Mouse (Mus musculus): ENCODE measurements at regions not wholly inside any gene's neighbourhood (a gene's known extent, or its start where the extent isn't known, plus 50 kb on each side); places are given as distances from the start of the nearest gene placed in this dataset.

DNA sequence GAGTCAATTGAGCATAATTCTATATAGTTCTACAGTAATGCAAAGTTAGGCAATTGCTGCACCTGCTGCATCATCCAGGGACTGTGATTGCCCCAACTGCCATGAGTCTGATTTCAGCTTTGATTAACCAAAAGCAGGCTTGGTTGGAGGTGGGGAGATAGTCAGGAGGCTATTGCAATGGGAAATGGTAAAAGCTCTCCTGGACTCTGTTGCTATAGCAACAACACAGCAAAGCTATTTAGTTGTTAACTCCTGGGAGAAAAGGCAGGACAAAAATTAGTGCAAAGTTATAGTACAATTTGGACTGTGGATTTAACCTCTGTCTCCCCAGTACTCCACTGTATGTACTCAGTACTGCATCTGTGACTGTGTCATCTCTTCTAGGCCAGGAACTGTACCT is 51.7 kb upstream of the Rasgrf1 start:
- no peak for DNase-seq (ENCODE audit: low spot score)

DNA sequence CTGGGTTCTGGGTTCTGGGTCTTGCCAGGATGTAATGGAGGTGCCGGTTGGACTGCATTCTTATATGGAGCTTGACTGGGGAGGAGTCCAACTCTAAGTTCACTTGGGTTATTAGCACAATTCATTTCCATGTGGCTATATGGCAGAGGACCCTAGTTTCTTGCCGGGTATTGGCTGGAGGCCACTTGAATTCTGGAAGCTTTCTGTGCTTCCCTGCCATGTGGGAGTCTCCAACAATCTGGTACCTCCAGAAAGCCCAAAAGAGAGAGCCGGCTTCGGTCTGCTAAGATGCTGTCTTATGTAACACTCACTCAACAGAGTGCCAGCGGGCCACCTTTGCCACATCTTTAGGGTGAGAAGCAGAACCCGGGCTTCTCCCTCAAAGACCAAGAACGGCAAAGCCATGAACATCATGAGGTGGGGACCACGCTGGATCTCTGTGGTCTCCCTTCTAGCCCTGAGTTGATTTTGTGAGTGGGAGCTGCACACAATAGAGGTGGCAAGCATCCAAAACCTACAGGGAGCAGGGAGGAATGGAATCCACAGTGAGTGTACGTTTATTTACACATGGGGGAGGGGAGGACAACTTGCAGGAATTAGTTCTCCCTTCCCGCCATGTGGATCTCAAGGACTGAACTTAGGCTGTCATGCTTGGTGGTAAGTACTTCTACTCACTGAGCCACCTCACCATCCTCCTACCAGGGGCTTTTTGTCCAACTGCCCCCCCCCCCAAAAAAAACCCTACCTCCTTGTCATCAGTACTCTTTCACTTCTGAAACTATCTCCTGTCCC is 59.0 kb upstream of the Rasgrf1 start:
- no peak for DNase-seq (ENCODE audit: low spot score)

DNA sequence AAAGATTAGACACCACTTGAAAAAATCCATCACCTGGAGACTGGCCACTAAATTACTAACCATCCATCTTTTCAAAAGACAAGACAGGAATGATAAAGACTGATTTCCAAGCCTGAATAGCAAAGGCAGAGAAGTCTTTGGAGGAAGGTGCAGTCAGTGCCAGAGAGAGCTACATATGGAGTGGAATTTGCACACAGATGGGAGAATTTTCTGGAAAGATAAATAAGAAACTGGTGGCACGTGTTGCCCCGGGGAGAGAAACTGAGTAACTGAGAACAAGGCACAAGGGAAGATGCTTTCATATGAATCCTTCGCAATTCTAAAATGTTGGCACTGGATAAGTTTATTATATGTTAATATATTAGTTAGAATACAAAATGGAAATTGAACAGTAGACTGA is 59.8 kb upstream of the Rasgrf1 start:
- DNase-seq (ENCODE audit: low spot score) = no peak

DNA sequence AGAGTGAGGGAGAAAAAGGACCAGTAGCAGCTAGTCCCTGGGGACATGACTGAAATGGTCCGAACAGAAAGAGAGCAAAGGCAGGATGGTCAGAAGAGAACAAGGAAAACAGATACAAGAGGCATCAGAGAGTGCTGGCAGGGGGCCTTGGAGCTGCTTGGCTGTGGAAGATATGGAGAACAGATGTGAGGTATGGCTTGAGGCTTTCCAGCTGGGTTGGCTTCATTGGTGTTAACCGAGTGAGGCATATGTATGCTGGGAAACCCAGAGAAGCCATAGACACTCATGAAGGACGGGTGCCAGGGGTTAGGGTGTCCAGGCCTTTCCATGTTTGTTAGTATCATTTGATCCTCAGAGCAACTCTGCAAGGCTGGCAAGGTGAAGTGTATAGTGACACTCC is 61.1 kb upstream of the Rasgrf1 start:
- DNase-seq (ENCODE audit: low spot score) = no peak

DNA sequence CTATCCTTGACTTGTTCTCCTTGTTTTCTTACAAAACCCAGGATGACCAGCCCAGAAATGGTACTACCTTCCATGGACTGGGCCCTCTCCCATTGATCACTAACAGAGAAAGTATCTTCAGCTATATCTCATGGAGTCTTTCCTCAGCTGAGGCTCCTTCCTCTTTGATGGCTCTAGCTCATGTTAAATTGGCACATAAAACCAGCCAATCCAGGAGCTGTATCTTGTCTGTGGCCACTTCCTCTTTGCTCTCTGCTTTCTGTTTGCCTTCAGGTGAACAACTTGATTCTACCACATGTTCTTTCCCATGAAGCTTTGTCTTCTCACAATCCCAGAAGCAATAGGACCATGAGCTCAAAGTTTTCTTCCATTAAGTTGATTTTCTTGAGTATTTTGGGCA is 62.7 kb upstream of the Rasgrf1 start:
- no peak for DNase-seq (ENCODE audit: low spot score)

DNA sequence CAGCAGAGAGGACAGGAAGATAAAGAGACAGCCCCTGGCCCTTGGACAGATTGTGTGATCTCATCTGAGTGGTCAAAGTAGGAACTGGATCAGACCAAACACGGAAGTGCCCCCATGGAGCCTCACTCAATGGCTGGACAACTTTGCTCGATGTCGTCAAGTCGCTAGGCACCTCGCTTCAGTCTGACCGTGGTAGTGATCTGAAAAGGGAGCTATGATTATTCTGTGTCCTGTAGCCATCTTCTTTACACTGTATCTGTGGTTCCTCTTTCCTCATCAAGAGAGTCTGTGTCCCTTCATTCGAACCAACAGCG is 67.0 kb upstream of the Rasgrf1 start:
- no peak for DNase-seq (ENCODE audit: low spot score)

DNA sequence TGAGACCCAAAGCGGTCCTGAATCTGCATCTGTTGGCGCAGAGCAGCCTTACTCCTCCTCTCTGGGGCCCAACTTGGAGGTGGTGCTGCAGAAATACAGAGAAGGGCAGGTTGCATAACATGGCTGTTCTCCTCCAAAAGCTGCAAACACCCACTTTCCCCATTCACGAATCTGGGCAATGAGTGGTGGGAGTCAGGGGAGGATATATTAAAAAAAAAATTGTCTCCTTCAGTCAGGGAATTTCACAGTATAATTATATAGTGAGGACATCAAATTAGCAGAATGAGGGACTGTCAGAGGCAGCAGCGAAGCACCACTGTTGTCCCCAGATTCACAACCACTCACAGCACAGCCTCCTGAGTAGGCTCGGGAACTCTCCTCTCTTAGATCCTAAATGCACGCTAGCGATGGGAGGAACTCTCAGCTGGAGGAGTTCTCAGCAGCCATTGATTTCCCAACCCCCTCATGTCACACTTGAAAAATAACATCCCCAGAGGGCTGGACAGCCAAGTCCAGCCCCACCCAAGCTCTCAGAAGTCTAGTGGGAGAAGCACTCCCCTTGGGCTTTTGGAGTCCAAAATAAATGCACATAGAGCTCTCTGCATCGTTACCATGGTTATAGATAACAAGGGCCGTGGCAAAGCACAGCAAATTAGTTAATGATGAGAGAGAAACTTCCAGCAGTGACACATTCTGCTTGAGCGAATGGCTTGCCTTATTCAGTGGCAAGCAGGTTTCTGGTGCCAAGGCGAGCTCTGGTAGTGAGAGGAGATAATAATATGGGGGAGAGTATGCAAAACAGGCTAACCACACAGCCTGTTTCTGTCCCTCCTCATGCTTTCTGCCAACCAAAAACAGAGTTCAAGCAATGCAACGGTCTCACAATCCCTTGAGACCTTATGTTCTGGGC is 67.6 kb upstream of the Rasgrf1 start:
- no peak for DNase-seq (ENCODE audit: low spot score)

DNA sequence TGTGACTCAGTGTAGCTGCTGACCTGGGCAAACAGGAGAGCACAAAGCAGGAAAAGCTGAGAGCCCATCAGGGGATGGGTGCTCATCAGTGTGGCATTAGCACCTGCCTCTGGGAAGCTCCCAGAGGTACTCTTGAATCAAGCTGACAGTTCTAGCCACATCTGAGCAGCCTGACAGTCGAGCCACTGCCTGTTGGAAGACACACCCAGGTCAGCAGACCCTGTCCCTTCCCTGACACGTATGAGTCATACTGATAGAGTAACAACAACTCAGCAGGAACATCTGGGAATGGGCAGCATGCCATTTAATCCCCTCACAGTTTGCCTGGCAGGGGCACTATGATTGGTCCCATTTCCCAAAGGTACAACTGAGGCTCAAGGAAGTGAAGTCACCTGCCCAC is 68.3 kb upstream of the Rasgrf1 start:
- DNase-seq (ENCODE audit: low spot score) = no peak

DNA sequence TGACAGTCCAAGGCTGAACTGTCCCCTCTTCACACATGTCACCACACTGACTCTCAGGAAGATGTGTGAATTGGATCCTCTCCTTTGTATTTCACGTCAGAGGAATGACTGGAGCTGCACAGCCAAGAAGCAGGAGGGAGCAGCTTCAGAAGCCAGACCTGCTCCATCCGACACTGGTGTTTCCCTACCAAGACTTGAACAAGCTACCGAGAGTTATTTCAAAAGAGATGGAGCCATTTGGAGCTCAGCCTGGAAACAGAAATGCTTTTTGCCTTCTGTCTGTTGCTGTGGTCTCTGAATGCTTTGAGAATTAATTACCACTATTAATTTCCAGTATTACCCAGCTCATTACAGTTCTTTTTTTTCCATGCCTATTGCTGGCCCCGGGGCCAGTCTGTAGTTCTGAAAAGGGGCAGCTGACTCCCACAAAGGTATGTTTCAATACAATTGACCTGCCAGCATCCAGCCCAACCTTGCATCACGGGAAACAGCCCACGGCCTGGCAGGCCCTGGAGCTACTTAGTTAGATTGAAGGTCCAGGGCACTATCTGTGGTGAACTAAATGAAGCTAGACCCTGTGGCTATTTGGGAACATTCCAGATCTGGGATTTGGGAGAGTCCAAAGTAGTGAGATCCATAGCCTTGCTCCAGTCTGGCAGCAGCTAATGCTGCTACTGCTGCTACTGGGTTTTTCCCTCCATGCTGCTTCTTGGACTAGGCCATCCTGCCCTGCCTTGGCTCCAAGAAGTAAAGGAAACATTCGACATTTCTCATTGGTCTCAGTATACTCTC is 73.1 kb upstream of the Rasgrf1 start:
- DNase-seq (ENCODE audit: low spot score) = no peak

DNA sequence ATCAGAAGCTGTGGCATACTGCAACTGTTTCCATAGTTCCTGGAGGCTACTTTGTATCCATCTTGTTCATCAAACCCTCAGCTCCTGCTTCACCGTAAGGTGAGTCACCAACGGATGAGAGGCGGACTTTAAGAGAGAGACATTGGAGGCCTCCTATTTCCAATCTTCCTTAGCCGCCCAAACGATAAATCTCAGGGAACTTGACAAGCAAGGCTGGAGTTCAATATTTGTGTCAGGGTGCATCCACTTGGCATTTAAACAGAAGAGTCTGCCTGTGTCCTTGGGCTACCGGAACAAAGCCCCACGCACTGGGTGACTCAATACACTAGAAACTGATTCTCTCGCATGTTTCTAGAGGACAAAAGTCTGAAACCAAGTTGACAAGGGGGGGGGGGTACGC is 76.1 kb upstream of the Rasgrf1 start:
- DNase-seq (ENCODE audit: low spot score) = no peak

DNA sequence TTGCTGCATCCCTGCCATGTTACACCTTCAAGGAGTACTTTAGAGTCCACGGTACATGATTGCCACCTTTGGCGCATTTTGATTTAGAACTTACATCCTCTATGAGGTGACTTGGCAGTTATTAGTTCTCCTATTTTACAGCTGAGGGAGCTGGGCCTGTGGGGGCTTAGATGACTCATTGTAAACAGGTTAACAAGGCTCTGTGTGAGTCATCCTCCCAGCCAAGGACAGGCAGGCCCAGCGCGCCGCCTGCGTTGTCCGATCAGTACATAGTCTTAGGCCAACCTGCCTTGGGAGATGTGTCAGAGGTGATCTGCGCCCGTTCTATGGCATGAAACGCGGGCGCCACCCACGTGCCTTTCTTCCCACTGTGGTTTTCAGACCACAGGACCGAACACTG is 77.9 kb upstream of the Rasgrf1 start:
- peak; percentile 7 for DNase-seq (ENCODE audit: low spot score)

DNA sequence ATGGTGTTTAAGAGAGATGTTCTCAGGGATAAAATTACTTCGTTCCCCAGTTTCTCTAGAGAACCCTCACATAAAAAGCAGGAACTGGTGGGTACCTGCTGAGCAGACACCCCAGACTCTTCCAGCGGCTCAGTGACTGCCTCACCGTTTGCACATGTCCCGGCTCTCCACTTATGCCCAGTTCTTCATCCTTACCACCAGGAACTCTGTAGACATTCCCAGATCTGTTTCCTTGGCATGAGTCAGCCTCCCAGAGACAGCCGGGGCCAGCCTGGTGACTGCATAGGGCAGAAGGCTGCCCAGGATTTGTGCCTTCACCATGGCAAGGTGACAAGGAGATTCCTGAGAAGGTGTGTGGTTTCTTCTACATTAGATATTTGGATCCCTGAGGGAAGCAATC is 81.6 kb upstream of the Rasgrf1 start:
- DNase-seq (ENCODE audit: low spot score) = no peak

DNA sequence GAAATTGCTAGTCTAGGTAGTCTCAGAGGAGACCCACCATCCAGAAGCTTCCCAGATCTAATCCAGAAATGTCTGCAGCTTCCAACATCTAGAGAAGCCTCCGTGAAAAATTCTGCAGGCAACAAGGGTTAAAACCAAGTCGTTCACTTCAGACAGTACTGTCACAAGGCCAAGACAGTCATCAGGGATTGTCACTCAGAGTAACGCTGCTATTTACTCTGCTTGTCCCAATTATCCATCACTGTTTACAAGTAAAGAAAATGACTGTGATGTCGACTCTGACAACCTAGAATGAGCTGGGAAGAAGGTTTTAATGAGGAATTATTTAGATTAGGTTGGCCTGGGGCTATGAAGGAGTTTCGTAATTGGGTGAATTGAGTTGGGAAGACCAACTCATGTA is 82.1 kb upstream of the Rasgrf1 start:
- DNase-seq (ENCODE audit: low spot score) = no peak

DNA sequence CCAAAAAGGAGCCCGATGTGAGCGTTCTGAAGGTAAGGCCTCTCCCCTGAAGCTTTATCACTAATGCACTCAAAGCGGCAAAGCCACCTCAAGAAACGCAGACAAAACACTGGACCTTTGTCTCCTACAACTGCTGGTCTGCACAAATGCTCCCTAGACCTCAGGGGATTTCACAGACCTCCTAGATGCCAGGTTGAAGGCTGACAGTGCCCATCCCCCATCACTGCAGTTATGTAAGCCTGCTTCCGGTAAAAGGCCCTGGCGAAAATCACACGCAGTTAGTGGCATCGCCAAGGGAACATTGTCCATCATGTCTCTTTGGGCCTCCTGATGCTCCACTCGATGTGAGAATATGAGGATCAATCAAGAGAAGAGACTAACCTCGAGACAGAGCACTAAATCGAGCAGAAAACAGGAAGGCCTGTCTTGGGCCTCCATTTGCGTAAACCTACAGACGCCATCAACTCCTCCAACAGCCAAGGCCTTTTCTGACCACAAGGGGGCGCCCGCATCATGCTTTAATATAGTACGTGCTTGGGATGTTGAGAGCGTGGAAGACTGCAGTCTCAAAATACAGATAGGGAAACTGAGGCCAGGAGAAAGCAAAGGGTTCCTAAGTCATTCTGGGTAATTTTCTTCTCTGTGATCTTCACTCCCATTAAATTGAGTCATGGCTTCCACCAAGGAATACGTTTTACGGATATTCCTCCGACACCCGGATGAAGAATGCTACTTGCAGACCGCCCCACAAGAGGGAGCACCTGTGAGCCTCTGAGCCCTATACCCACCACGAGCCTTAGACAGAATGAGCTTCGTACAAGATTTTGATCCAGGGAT is 82.8 kb upstream of the Rasgrf1 start:
- DNase-seq (ENCODE audit: low spot score) = peak; percentile 79

DNA sequence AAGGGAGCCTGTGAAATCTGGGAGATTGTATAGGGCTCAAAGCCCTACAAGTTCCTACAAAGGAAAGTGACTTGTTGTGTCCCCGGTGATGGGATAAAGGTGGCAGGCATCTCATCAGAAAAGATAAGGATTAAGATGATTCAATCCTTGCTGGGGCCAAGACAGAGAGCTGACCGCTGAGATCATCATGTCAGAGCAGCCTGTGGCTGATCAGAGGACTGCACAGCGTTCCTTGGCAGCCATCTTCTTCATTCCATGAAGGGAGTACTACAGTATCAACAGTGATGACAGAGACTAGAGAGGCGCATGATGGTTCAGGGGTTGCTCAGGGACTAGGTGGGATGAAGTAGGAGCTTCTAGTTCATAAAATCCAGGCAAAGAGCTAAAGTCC is 83.6 kb upstream of the Ankrd34c start:
- no peak for DNase-seq (ENCODE audit: low spot score)

DNA sequence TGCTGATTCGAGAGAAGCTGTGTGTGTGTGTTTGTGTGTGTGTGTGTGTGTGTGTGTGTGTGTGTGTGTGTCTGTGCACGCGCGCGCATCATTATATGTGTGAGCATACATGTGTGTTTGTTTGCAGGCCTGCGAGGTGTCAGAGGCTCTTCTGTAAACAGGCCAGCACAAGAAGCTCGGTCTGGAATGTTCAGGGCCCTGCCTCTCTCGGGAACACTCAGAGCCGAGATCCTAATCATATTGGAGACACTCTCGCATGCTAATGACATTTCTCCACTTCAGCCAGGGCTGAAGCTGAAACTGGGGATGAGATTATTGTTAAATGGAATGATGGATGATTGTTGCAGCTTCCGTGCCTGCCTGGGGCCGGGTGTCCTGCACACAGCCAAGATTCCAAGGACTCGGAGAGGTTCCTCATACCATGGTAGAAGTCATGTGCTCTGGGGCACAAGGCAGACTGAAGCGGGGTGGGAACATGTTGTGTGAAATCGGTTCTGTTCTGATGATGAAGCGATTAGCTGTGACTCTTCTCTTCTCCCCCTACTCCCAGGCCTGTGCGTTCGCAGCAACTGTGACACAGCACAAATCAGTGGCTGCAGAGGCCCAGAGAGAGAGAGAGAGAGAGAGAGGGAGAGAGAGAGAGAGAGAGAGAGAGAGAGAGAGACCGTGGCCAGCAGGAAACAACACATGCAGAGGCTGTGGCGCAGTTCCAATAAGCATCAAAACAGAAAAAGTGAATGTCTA is 83.0 kb upstream of the Ankrd34c start:
- DNase-seq (ENCODE audit: low spot score) = no peak

DNA sequence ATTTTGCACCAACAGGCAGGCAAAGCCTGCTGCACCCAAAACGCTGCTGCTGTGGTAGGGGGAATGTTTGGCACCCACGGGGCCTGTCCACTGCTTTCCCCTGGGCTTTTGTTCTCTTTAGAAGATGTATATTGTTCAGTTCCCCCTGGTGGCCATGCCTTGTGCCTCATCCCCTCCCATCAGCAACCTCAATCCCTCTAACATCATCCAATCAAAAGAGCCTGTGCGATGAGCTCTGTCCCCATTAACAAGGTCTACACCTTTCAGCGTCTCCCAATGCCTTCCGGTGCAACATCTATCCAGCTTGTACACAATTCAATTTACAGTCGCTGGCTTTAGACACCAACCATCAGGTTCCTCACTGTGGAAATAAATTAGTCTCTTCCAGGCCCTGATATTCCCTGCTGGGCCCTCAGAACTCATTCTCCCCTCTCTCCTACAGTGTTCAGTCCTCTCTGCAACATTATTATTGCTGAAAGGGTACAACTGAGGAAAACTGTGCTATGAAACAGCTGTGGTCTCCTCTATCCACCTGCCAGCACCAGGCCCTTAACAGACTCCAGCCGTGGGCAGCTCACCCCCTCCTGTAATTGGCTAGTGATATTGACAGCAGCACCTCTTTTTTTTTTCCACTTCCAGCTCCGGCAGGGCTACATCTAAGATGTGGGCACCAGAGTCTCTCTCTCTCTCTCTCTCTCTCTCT is 75.5 kb upstream of the Ankrd34c start:
- no peak for DNase-seq (ENCODE audit: low spot score)

DNA sequence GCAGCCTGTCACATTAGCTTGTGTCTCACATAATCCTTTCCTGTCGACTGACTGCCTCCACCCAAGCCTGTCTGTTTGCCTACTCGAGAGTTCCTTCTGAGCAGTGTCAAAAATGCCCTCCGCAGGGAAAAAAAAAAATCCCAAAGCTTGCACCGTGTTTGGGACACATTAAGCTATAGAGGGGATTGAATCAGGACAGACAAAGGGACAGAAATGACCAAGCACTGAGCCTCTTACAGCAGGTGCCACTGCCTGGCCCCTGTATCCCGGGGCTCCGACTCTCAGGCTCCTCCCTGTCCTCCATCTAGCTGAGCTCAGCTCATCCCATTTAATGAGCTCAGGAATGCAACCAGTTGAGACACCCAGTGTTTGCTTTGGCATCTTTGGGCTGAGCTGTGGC is 69.1 kb upstream of the Ankrd34c start:
- no peak for DNase-seq (ENCODE audit: low spot score)

DNA sequence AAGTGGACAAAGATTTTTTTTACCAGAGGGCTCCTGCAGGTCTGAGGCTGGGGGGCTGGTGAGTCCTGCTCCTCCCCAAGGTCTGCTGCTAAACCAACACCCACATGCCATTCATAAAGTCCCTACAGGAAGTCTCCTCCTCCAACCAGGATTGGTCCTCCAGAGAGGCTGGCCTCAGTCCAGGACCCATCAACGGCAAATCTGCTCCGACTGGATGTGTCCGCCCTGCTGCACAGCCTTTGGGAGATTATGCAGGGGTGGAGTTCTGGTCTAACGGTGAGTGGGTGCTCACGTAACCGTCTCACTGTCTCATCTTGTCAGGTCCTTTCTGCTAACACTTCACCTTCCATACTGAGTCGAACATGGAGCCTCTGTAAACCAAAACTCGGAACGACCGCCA is 64.4 kb upstream of the Ankrd34c start:
- DNase-seq (ENCODE audit: low spot score) = no peak

DNA sequence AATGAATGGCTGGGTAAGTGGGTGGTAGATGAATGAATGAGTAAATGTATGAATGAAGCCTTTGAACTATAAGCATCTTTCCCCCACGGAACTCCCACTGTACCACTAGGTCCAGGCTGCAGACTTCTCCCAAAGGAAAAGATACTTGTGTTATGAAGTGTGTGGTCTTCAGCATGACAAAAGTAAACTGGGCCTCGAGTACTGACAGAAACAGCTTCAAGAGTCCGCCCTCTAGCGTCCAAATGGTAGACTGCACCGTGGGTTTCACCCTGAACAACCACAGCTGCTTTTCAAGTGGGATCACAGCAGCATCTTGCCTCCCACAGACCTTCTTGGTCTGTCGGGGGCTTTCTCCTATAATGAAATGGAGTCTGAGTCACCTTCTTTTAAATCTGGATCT is 54.7 kb upstream of the Ankrd34c start:
- peak; percentile 26 for DNase-seq (ENCODE audit: low spot score)

DNA sequence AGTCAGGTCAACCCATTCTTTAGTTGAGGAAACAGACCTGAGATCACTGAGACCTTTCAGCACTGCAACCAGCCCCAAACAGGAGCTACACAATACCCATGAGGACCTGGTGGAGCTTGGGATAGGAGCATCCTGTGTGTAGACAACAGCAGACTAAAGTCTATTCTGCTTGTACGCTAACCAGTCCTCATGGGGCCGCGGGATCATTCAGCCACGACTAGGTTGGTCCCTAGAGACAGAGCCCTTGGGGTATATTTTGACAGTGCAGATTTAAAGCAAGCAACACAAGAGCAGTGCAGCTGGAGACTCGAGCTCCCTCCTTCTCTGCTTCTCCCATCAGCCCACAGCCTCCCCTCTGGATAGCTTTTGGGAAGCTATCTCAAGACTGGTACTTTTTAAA is 51.7 kb upstream of the Ankrd34c start:
- no peak for DNase-seq (ENCODE audit: low spot score)

All from yolk sac, embryonic 10.5 days (tissue).